Mouse (Mus musculus) liver, embryonic 12.5 days (tissue): ENCODE results near the gene Mobp. TPM values are rescaled to one million over a fixed set of nuclear protein-coding genes. Genes with fewer than 3 reads are reported as not detected.

Source experiments
- ATAC-seq: fragments of 200-750 bp; cut with Nextera tagmentation; 2 replicates; pipeline ENCODE4 v1.8.0; 2017; ENCODE audit warnings: moderate number of reproducible peaks, mild to moderate bottlenecking, moderate library complexity
- H3K27ac ChIP-seq: fragments of 300-500 bp; sonication (generic); 2 replicates; pipeline ENCODE4 v1.5.1; 2016; ENCODE audit warnings: mild to moderate bottlenecking
- H3K27me3 ChIP-seq: fragments of 300-500 bp; sonication (generic); replicated peaks from 2 replicates; pipeline ENCODE4 v1.6.1; 2016; ENCODE audit warnings: mild to moderate bottlenecking, moderate library complexity
- H3K36me3 ChIP-seq: fragments of 300-500 bp; sonication (generic); 2 replicates; pipeline ENCODE4 v1.6.1; 2016; ENCODE audit warnings: mild to moderate bottlenecking, moderate library complexity
- H3K4me1 ChIP-seq: fragments of 300-500 bp; sonication (generic); 2 replicates; pipeline ENCODE4 v1.6.1; 2016
- H3K4me2 ChIP-seq: fragments of 300-500 bp; sonication (generic); 2 replicates; pipeline ENCODE4 v1.6.1; 2016; ENCODE audit warnings: mild to moderate bottlenecking, moderate library complexity
- H3K4me3 ChIP-seq: fragments of 300-500 bp; sonication (generic); 2 replicates; pipeline ENCODE4 v1.5.1; 2016; ENCODE audit warnings: mild to moderate bottlenecking, moderate library complexity
- H3K9ac ChIP-seq: fragments of 300-500 bp; sonication (generic); 2 replicates; pipeline ENCODE4 v1.6.1; 2016; ENCODE audit warnings: mild to moderate bottlenecking, moderate library complexity
- H3K9me3 ChIP-seq: fragments of 300-500 bp; sonication (generic); replicated peaks from 2 replicates; pipeline ENCODE4 v1.6.1; 2016; ENCODE audit warnings: mild to moderate bottlenecking, moderate library complexity
- WGBS: fragments of 180-500 bp; shearing (Covaris S2); methylation state at CpG from one replicate; pipeline ENCODE4 v1.1.7; 2016; ENCODE audit not compliant: insufficient replicate concordance; 5-methylcytosine and 5-hydroxymethylcytosine counted together
- polyA plus RNA-seq: library from polyadenylated mRNA; unstranded; fragments of >200 nt; fragmentation: Nextera tagmentation; extraction: Ambion mirVana; gene quantifications from 2 replicates; pipeline ENCODE4 v1.2.1, GENCODE M21; 2016

The Mobp gene
- polyA plus RNA-seq, 1 experiment from 2014 or later: not detected

DNA sequence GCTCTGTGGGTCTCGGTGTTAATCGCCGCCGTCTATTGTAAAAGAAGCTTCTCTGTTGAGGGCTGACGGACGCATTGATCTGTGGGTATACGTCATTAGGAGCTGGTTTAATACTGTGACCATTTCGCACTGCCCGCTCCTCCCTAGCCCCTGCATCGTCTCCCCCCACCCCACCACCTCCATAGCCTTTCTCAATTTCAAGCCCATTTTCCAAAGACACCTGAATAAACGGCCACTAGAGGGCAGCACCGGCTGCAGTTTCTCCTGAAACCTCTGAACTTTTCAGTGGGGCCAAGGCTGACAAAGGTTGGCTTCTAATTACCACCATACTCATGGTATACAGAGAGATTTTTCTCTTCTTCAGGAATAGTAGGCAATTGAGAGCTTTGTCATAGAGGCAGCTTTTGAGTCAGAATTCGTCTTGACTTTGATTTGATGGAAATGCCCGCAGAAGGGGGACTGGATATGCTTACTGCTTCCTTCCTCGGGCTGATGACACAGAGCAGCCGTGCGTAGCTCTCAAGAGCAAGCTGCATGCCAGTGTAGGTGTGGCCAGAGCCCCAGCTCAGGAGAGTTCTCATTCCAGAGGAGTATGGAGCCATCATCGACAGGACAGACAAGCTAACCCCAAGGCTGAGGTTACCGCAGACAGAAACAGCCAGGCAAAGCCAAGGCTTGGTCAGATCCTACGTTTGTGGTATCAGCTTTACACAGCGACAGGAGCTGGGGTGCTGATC, 42.0 kb downstream of the Mobp start:
- 31% methylated on average over 21 of the region's 21 CpGs for WGBS
- Histone ChIP-seq H3K9ac (no peak overlapping the region), H3K4me3 (peak overlapping the region; percentile 32), H3K4me2 (peak overlapping the region; percentile 55), H3K27ac (no peak overlapping the region), H3K4me1 (no peaks in the 10 kb centered on the region), H3K27me3 (peaks cover 16% of the 10 kb centered on the region), H3K9me3 (no peaks in the 10 kb centered on the region), H3K36me3 (no peaks in the 10 kb centered on the region)
- no peak for ATAC-seq

DNA sequence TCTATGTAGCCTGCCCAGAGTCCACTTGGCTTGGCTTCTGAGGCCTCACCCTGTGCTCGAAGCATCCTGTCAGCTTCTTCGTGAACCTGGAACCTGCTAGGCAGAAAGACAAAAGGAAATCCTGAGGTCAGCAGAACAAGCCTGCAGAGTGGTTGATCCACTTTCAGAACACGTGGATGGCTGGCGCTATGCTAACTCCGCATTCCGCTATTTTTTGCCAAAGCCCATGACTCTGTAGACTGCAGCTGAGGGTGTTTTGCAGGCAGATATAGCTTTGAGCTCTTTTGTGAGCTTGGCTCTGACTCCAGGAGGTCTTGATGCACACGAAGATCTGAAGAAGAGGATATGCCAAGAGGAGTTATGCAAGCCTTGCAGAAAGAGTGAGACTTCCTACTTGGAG, 43.2 kb downstream of the Mobp start:
- H3K4me3 ChIP-seq: no peak overlapping the region
- no peak overlapping the region for H3K27ac ChIP-seq
- peaks cover 16% of the 10 kb centered on the region for H3K27me3 ChIP-seq
- 64% methylated on average over 7 of the region's 7 CpGs for WGBS
- no peaks in the 10 kb centered on the region for H3K9me3 ChIP-seq
- no peak for ATAC-seq
- no peak overlapping the region for H3K9ac ChIP-seq
- no peak overlapping the region for H3K4me2 ChIP-seq
- H3K36me3 ChIP-seq: no peaks in the 10 kb centered on the region
- no peaks in the 10 kb centered on the region for H3K4me1 ChIP-seq

DNA sequence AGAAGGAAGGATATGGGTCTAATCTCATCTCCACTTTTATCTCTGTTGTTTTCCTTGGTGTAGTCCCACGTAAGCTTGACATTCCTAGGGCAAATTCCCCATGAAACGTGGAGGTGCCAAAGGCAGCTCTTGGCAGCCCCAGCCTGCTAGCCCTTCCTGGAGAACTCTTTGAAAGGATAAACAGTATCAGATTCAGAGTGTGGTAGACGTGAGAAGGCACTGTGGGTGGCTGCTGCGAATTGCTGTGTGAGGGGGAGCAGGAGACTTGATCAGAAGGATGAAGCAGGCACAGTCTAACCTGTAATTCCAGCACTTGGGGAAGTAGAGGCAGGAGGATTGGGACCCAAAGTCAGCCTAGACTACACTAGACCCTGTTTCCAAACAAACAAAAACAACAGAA, 51.4 kb downstream of the Mobp start:
- Histone ChIP-seq H3K36me3 (no peaks in the 10 kb centered on the region), H3K27me3 (0 out of 2 replicates have a peak, but pooled peaks cover 4% of the 10 kb centered on the region), H3K9ac (no peak overlapping the region), H3K27ac (no peak overlapping the region), H3K4me3 (no peak overlapping the region), H3K9me3 (no peaks in the 10 kb centered on the region), H3K4me2 (no peak overlapping the region), H3K4me1 (no peaks in the 10 kb centered on the region)
- no peak for ATAC-seq
- WGBS: 34% methylated on average over 4 of the region's 4 CpGs

DNA sequence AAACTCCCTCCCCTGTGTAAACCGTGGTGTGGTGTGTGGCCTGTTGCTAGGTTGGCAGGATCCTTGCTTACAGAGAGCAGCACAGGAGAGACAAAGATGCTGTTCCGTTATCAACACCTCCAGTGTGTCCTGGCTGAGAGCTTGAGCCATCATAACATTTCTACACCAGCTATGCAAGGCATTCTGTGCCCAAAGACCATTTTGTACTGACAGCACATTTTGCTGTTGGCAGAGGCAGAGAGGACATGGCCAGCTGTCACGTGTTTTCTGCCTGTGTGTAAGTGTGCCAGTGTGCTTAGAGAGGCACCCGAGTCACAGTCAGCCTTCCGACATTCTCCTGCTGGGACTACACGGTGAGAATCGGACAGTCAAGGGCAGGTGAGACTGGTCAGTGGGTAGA, 52.2 kb downstream of the Mobp start:
- 0 out of 2 replicates have a peak, but pooled peaks cover 4% of the 10 kb centered on the region for H3K27me3 ChIP-seq
- H3K9ac ChIP-seq: no peak overlapping the region
- H3K4me2 ChIP-seq: no peak overlapping the region
- 65% methylated on average over 7 of the region's 7 CpGs for WGBS
- H3K4me1 ChIP-seq: no peaks in the 10 kb centered on the region
- ATAC-seq: no peak
- no peaks in the 10 kb centered on the region for H3K36me3 ChIP-seq
- H3K4me3 ChIP-seq: no peak overlapping the region
- no peak overlapping the region for H3K27ac ChIP-seq
- no peaks in the 10 kb centered on the region for H3K9me3 ChIP-seq

DNA sequence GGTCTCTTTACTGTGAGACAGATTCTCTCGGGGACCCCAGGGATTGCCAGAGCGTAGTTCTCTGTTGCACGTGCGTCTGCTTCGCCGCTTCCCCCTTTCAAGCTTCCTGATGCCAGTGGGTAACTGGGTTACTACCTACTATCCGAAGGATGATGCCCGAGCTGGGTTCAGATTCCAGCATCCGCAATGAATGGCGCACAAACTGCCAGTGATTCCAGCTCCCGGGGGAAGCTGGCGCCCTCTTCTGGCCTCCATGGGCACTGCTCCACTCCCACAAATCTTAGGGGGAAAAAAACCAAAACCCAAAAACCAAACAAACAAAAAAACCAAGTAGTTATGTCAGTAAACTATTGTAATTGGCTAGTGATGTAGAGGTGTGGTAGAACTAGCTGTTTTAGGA, 53.2 kb downstream of the Mobp start:
- no peaks in the 10 kb centered on the region for H3K4me1 ChIP-seq
- H3K27me3 ChIP-seq: 0 out of 2 replicates have a peak, but pooled peaks cover 4% of the 10 kb centered on the region
- no peak overlapping the region for H3K4me2 ChIP-seq
- no peak for ATAC-seq
- H3K9ac ChIP-seq: no peak overlapping the region
- no peak overlapping the region for H3K4me3 ChIP-seq
- no peaks in the 10 kb centered on the region for H3K9me3 ChIP-seq
- H3K27ac ChIP-seq: no peak overlapping the region
- WGBS: 24% methylated on average over 12 of the region's 12 CpGs
- H3K36me3 ChIP-seq: no peaks in the 10 kb centered on the region

DNA sequence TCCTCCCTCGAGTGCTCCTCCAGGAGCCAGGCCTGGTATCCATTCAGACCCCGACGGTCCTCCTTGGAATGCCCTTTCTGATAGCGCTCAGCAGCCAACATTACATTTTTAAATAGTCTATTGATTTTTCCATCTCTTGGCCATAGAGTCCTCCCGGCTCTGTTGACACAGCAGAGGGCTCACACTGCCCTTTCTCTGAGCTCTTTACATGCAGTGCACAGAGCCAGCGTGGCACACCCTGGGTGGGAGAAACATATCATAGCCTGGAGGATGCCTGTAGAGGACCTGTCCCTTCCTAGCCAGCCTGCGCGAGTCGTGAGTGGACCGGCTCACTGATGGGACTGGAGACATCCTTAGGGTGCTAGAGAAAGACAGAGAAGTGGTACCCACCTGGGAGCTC, 54.4 kb downstream of the Mobp start:
- Histone ChIP-seq H3K27ac (no peak overlapping the region), H3K9ac (no peak overlapping the region), H3K4me3 (no peak overlapping the region), H3K4me1 (no peaks in the 10 kb centered on the region), H3K9me3 (no peaks in the 10 kb centered on the region), H3K27me3 (0 out of 2 replicates have a peak, but pooled peaks cover 4% of the 10 kb centered on the region), H3K4me2 (no peak overlapping the region), H3K36me3 (no peaks in the 10 kb centered on the region)
- WGBS: 76% methylated on average over 10 of the region's 10 CpGs
- ATAC-seq: no peak

DNA sequence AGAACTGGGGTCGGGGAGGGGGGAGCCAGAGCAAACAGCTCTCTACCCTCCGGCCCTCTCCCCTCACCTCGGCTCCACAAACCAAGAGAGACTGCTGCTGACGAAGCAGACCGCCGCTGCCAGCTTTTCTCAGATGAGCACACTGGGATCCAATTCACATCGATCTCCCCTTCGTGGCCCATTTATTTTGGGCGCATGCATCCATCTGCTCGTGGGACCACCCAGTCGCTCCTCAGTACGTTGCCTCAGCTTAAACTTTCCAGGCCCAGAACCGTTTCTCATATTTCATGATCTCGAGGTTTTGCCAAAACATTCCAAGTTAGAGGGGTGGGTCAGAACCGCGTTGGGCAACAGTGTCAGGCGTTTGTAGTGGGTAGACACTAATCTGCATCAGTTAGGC, 57.4 kb downstream of the Mobp start:
- no peak overlapping the region for H3K27ac ChIP-seq

DNA sequence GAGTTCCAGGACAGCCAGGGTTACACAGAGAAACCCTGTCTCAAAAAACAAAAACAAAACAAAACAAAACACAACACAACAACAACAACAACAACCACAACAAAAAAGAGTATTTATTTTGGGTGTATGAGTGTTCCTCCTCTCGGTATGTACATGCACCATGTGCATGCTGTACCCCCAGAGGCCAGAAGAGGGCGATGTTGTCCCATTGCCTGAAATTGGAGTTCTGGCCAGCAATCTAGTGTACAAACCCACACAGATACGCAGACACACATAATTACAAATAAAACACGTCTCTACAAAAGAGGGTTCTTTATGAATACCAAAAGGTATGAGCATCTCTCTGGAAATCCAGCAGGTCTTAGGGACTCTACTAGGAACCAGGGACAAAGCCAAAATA, 60.6 kb downstream of the Mobp start:
- no peaks in the 10 kb centered on the region for H3K36me3 ChIP-seq
- 58% methylated on average over 4 of the region's 4 CpGs for WGBS
- H3K9me3 ChIP-seq: no peaks in the 10 kb centered on the region
- H3K27me3 ChIP-seq: no peaks in the 10 kb centered on the region
- H3K27ac ChIP-seq: no peak overlapping the region
- ATAC-seq: no peak
- no peaks in the 10 kb centered on the region for H3K4me1 ChIP-seq
- H3K4me3 ChIP-seq: no peak overlapping the region
- no peak overlapping the region for H3K4me2 ChIP-seq
- no peak overlapping the region for H3K9ac ChIP-seq

More for the DNA sequence above, 57.4 kb downstream of the Mobp start:
- H3K4me1 ChIP-seq: no peaks in the 10 kb centered on the region
- no peaks in the 10 kb centered on the region for H3K36me3 ChIP-seq
- 66% methylated on average over 17 of the region's 17 CpGs for WGBS
- no peak overlapping the region for H3K4me2 ChIP-seq
- H3K9ac ChIP-seq: no peak overlapping the region
- no peak overlapping the region for H3K4me3 ChIP-seq
- H3K9me3 ChIP-seq: no peaks in the 10 kb centered on the region
- ATAC-seq: no peak
- 0 out of 2 replicates have a peak, but pooled peaks cover 4% of the 10 kb centered on the region for H3K27me3 ChIP-seq

DNA sequence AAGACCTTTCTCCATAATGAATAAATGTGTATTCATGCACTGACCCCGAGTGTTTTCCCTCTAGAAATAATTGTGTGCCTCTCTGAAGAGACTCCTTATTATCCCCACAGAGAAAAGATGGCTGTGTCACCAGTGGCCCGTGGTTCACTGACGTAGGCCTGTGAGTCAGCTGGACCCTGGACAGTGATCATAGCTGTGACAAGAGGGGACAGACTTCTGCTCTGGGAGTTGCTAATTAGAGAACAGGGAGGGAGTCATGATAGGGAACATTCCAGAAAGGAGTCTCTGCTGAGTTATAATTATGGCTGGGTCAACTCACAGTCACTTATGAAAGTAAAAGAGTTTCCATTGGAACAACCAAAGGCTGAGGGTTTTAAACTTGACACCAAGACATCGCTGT, 61.4 kb downstream of the Mobp start:
- no peak overlapping the region for H3K27ac ChIP-seq
- H3K4me1 ChIP-seq: no peaks in the 10 kb centered on the region
- H3K27me3 ChIP-seq: no peaks in the 10 kb centered on the region
- no peak overlapping the region for H3K9ac ChIP-seq
- no peak overlapping the region for H3K4me3 ChIP-seq
- no peaks in the 10 kb centered on the region for H3K36me3 ChIP-seq
- no peak overlapping the region for H3K4me2 ChIP-seq
- no peaks in the 10 kb centered on the region for H3K9me3 ChIP-seq
- ATAC-seq: no peak
- 61% methylated on average over 4 of the region's 4 CpGs for WGBS

DNA sequence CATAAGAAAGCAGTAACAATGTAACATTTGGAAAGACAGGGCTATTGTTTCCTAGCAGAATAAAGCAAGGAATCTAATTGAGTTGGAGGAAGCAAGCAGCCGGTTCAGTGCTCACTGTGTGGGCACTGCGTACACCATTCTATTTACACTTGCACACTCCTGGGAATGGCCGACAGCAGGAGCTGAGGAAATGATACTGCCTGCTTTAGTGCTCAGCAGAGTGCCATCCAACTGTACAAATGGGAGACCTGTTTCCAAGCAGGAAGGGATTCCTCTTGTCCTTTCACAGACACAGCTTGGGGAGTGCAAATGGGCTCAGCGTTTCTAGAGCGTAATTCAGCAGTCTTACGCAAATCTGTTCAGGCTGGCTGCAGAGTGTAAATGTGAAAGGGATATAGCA, 63.4 kb downstream of the Mobp start:
- no peak for ATAC-seq
- no peaks in the 10 kb centered on the region for H3K4me1 ChIP-seq
- no peaks in the 10 kb centered on the region for H3K36me3 ChIP-seq
- no peak overlapping the region for H3K9ac ChIP-seq
- no peaks in the 10 kb centered on the region for H3K27me3 ChIP-seq
- 78% methylated on average over 6 of the region's 6 CpGs for WGBS
- no peaks in the 10 kb centered on the region for H3K9me3 ChIP-seq
- H3K4me3 ChIP-seq: no peak overlapping the region
- H3K27ac ChIP-seq: no peak overlapping the region
- no peak overlapping the region for H3K4me2 ChIP-seq

DNA sequence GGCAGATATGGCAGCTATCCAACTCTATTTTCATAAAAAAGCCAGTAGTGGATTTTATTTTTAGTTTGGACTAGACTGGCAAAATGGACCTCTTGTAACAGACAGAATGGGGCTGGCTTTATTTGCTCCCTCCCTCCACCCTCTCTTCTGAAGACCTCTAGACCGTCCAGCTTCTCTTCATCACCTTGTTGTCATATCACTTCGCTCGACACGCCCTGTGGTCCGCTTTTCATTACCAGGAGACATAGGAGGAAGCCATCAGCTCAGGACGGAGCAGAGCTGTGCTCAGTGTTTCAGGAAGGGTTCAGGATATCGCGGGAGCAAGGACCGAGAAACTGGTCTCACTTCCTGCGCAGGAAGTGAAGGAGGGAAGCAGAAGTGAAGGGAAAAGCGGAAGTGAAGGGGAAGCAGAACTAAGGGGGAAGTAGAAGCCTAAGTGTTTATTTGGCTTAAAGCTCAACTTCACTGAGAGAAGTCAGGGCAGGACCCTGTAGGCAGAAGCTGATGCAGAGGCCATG, 65.5 kb downstream of the Mobp start:
- no peak overlapping the region for H3K27ac ChIP-seq
- H3K4me1 ChIP-seq: no peaks in the 10 kb centered on the region
- 43% methylated on average over 11 of the region's 11 CpGs for WGBS
- H3K4me2 ChIP-seq: no peak overlapping the region
- no peaks in the 10 kb centered on the region for H3K36me3 ChIP-seq
- H3K4me3 ChIP-seq: no peak overlapping the region
- H3K9ac ChIP-seq: no peak overlapping the region
- no peaks in the 10 kb centered on the region for H3K27me3 ChIP-seq
- H3K9me3 ChIP-seq: no peaks in the 10 kb centered on the region
- ATAC-seq: no peak

DNA sequence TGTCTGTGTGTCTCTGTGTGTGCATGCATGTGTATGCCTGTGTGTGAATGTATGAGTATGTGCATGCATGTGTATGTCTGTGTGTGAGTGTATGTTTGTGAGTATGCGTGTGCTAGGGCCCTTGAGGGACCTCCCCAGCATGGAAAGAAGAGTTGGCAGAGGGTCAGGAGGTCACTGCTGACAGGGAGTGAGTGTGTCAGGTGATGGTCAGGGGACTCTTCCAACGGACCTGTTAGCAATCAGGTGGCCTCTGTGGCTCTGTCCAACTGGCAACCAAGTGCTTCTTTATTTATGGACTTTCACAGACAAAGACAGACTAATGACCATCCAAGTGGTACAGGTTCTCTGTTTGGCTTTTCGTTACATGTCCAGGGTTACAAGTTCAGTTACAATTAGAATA, 69.9 kb downstream of the Mobp start:
- WGBS: 51% methylated on average over 3 of the region's 3 CpGs
- Histone ChIP-seq H3K27me3 (no peaks in the 10 kb centered on the region), H3K4me3 (no peak overlapping the region), H3K4me1 (no peaks in the 10 kb centered on the region), H3K4me2 (no peak overlapping the region), H3K27ac (no peak overlapping the region), H3K36me3 (no peaks in the 10 kb centered on the region), H3K9ac (no peak overlapping the region), H3K9me3 (no peaks in the 10 kb centered on the region)
- ATAC-seq: no peak
